Mouse (Mus musculus) adrenal gland (tissue): ENCODE data around the gene Rbmx.

Source experiments
- intact Hi-C: fragments of 180-260 bp; cut with DNase I; formaldehyde crosslinking; loops from one replicate; pipeline ENCODE4 v1.15.1; 2025
- long read RNA-seq, 2 experiments: library from polyadenylated mRNA; unstranded; transcript quantifications; one replicate each; pipeline ENCODE4 v2.0.0; 2020; ENCODE audit warnings: borderline replicate concordance in 1 of 2; ENCODE audit not compliant: insufficient replicate concordance in 1 of 2

The Rbmx gene
- long read RNA-seq, experiment 1, transcript Rbmx-205 (10 exons, 2,139 nt): major isoform, 9 of 40 reads
- long read RNA-seq, experiment 1, transcript Rbmx-202 (9 exons, 2,108 nt): minor isoform, 8 of 40 reads
- long read RNA-seq, experiment 1, partial matches to known transcripts: 1 of 40 reads
- long read RNA-seq, experiment 1, other reads (novel, unspliced or antisense): 22 of 40 reads
- long read RNA-seq, experiment 2, transcript Rbmx-205 (10 exons, 2,139 nt): major isoform, 8 of 31 reads
- long read RNA-seq, experiment 2, partial matches to known transcripts: 17 of 31 reads
- long read RNA-seq, experiment 2, other reads (novel, unspliced or antisense): 4 of 31 reads

GRCm38 (mm10) chrX:57392367-57393246 is at the start of gene Rbmx:
Rbmx (minus strand) TSS chrX:57393036.
- intact Hi-C loops: loop anchor here (10.0 kb wide), 1 partner anchor 338 kb away; the partner anchor contains the start of gene Htatsf1

DNA sequence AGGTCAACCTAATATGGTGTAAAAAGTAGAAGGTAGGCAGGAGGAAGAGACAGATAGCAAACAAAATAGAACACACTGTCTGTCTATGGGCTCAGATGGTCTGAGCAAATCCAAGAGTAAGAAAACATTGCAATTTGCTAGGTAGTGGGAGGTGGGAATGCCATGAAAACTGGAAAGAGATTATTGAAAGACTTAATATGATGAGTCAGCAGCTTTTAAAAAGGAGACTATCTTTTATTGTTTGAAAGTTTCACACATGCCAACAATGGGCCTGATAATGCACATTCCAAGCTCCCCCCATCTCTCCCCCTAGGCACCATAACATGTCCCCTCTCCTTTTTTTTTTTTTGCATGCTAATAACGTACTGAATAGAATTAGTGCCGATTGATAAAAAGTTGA is 41.1 kb upstream of the Rbmx start:
- intact Hi-C loops: loop anchor here (5.0 kb wide), 2 partner anchors 243 to 1058 kb away; no protein-coding TSS in a partner anchor

DNA sequence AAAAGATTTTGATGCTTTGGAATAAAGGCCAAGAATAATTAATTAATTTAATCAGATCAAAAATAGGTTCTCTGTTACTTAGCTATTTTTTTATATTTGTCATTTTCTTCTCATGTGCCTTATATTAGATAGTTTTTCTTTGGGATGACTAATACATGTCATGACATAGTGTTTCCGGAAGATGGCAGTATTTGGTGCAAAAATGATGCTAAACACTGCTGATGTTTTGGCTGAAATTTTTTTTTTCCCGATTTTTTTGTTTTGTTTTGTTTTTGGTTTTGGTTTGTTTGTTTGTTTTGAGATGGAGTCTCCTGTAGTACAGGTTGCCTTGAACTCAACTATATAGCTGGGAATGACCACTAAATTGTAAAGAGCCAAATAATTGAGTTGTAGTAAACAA is 38.8 kb upstream of the Rbmx start:
- intact Hi-C loops: loop anchor here (5.0 kb wide), 2 partner anchors 246 to 1061 kb away; no protein-coding TSS in a partner anchor

- intact Hi-C loops: no loop called here
These were observed 15.9 kb upstream of the Rbmx start, which contains the start of gene Gm364 for GRCm38 (mm10) chrX:57408769-57409168. Gm364 (plus strand) TSS chrX:57409154.

DNA sequence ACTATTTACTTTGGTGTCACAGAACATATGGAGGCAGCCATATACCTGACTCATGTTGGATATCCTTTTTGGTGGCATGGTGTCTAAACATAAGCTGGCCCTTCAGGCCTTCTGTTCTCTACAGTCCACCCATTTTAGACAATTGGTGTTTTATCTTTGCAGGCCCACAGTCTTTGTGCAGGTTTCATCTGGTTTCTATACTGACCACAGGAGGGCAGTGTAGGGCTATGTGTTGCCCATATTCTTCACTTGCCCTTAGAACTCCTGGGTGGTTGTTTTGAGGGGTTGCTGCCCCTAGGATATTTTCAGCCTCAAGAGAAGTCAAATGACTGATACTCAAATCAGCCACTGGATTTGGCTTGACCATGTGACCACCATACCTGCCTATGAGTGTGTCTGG is 10.8 kb upstream of the Rbmx start:
- intact Hi-C loops: no loop called here

GRCm38 (mm10) chrX:57401388-57401787 is 8.6 kb upstream of the Rbmx start:
- intact Hi-C loops: no loop called here

GRCm38 (mm10) chrX:57393412-57393811 is 576 bp upstream of the Rbmx start:
- intact Hi-C loops: loop anchor here (10.0 kb wide), 1 partner anchor 339 kb away; the partner anchor contains the start of gene Htatsf1

GRCm38 (mm10) chrX:57380915-57381314 is 11.9 kb downstream of the Rbmx start:
- intact Hi-C loops: no loop called here

DNA sequence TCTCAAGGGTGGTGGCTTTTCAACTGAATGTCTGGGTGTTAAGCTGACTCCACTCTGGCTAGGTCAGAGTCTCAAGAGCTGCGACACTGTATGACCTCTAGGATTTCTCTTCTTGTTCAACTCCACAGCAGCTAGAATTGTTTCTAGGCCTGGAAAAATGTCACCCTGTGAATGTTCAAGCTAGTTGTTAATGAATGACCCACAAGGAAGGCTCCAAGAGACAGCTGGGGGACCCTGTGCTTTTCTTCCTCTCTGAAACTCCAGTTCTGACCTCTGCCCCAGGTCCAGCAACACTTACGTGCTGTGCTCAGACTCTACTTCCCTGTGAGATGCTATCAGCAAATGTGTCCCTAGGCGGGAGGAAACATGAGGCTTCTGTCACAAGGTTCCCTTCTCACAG is 14.3 kb downstream of the Rbmx start:
- intact Hi-C loops: no loop called here

DNA sequence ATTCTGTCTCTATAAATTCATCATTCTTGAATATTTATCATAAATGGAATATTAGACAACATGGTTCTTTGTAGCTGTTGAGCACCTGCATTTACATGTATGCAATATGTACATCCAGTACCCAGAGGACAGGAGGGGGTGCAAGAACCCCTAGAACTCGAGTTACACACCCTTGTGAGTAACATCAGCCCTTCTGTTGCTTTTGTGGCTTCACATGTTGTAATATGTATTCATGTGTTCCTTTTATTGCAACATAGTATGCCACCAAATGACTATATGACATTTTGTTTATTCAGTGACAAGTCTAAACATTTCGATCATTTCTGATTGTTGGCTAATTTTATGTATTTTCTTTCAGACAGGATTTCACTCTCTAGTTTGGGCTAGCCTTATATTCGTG is 15.7 kb downstream of the Rbmx start:
- intact Hi-C loops: no loop called here

DNA sequence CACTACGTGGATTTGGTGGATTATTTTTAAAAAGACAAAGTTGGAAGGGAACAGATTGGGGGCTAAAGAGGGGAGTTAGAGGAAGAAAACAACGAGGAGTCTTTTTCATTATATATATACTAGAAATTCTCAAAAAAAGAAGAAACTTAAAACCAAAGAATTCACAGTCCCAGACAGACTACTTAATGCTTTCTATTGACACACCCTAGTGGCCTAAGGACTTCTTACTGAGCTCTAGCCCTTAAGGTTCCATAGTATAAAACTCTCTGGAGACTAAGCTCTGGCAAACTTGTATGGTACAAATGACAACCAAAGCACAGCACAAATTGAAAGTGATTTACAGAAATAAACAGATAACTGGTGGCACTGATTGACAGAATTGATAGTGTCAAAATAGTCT is 18.8 kb downstream of the Rbmx start:
- intact Hi-C loops: no loop called here

- intact Hi-C loops: no loop called here
These were observed 19.3 kb downstream of the Rbmx start for GRCm38 (mm10) chrX:57373543-57373942.

GRCm38 (mm10) chrX:57372965-57373364 is 19.9 kb downstream of the Rbmx start:
- intact Hi-C loops: no loop called here

GRCm38 (mm10) chrX:57364891-57365569 is 27.8 kb downstream of the Rbmx start:
- intact Hi-C loops: no loop called here

DNA sequence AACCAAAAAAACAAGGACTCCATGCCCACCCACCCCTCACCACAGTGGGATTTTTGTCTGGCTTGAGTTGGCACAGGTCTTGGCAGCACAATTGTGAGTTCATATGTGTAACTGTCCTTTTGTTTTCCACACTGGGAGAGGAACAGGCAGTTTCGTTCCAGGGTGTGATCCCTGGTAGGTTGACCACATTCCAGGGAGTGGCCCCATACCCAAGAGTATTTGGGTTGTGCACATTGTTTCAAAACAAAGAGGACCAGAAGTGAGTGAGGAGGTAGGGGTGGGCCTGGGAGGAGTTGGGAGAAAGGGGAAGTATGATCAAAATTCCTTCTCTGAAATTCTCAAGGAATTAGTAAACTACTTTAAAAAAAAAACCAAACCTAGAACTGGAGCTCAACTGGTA is 33.5 kb downstream of the Rbmx start:
- intact Hi-C loops: no loop called here

GRCm38 (mm10) chrX:57339220-57339619 is 53.6 kb downstream of the Rbmx start:
- intact Hi-C loops: no loop called here

DNA sequence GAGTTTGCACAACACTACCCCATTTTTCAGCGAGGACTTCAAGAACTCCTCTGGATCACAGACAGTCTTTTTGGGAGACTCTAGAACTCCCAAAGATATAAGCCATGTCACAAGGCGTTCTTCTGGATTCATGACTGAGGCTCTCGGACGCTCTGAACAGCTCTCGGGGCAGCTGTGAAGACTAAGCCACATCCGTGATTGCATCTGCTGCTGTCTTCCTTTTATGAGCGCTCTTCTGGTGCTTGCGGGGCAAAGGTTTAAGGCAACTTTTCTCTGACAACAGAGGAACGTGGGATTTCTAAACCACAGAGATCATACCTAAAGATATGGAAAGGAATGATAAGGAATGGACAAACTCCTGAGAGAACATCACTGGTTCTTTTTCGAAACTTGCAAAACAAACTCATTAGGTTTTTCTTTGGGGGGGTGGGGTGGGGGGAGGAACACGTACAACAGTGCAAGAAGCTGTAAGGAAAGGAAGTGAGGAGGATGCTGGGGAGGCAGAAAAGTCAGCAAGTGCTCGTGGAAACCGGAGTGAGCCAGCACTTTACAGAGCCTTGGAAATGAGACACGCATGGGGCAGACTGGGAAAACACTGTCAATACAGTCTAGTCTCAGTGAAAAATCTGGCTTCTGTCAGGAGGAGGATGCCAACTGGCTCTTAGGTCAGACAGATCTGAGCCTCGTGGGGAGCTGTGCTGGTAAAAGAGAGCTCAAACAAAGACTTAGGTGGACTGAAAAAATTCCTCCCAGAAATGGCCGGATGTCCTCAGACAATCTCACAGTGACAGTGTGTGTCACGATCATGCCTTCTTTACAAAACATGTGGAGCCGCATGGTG is 54.2 kb downstream of the Rbmx start, which contains the start of gene Arhgef6:
Arhgef6 (minus strand) TSS at position 359 of the 841 bp plus-strand sequence.
- intact Hi-C loops: no loop called here

GRCm38 (mm10) chrX:57337582-57337981 is 55.3 kb downstream of the Rbmx start:
- intact Hi-C loops: no loop called here

GRCm38 (mm10) chrX:57336958-57337357 is 55.9 kb downstream of the Rbmx start:
- intact Hi-C loops: no loop called here

- intact Hi-C loops: no loop called here
These were observed 57.5 kb downstream of the Rbmx start for GRCm38 (mm10) chrX:57335313-57335712.
